Mouse (Mus musculus) splenic B cell, adult 2 months (primary cell): ENCODE results near the gene Agtpbp1.

Experiments used
- DNase-seq: peaks from one replicate; pipeline ENCODE4 v3.0.0-alpha.2; 2011; ENCODE audit warnings: low read depth, low spot score
- H3K27me3 ChIP-seq: 2 replicates; pipeline ENCODE4 v1.6.1; 2012; ENCODE audit warnings: mild to moderate bottlenecking, low read length, moderate library complexity, mixed read lengths; ENCODE audit not compliant: control insufficient read depth, poor library complexity, insufficient read depth, severe bottlenecking
- H3K36me3 ChIP-seq: 2 replicates; pipeline ENCODE4 v1.6.1; 2012; ENCODE audit warnings: mild to moderate bottlenecking, low read length, moderate library complexity, mixed read lengths; ENCODE audit not compliant: control insufficient read depth, poor library complexity, insufficient read depth, severe bottlenecking

The Agtpbp1 gene

DNA sequence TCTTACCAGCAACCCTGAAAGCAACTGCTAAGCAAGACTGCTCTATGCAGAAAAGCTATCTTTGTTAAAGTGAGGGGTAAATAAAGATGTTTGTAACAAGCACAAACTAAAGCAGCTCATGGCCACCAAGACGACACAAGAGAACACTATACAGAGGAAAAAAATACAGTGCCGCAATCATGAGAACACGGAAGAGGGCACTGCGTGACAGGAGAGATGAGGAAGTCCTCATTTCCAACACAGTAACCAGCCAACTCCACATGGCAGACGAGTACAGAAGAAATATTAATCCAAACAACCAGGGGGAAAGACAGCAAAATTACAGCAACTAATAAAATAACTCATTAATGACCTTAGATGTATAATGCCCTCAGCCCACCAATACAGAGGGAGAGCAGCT lies 115.3 kb downstream of the Agtpbp1 start:
- DNase-seq: no peak
- Histone ChIP-seq H3K36me3 (peaks cover 4% of the 10 kb centered on the region; the same call in 1 of the 2 replicates), H3K27me3 (no peaks in the 10 kb centered on the region)

DNA sequence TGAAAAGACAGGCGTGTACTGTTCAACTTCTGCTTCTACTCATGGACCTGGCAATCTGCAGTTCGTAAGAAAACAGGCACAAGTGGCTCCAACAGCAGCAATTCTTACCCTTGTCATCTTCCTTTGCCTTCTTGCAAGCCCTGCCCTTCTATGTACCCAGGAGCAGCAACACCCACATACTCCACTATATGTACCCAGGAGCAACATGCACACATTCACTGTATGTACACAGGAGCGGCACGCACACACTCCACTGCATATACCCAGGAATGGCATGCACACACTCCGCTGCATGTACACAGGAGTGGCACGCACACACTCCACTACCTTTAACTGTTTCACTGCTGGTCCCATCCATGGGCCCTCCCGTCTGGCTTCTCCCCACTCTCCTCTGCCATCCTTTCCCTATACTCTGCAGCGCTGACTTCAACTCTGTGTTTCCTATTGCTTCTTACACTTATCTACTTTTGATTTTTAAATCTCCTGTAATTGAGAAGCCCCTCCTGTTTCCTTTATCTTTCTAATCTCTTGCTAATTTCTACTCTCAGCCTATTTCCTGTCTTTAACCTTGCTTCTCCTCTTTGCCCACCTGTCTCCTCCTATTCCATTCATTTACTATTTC lies 116.7 kb downstream of the Agtpbp1 start:
- DNase-seq: no peak

DNA sequence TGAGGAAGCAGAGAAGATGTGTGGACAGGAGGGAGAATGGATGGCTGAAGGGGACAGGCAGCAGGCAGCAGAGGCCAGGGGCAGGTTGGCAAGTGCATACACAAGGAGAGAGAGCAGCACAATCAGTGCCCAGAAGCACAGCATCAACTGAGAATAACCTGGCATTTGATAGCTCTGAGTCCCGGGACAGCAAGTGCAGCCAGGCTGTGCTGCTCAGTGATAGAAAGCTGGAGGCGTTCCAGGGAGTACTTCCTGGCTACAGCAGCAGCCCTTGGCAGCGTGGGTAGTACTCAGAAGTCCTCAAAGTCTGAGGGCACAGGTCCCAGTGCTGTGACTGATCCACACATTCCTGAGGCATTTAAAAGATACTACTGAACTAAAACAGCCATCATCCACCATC lies 117.4 kb downstream of the Agtpbp1 start:
- DNase-seq: no peak
- H3K27me3 ChIP-seq: no peaks in the 10 kb centered on the region
- peaks cover 3% of the 10 kb centered on the region; the same call in 1 of the 2 replicates for H3K36me3 ChIP-seq

More for the DNA sequence above, 116.7 kb downstream of the Agtpbp1 start:
- peaks cover 3% of the 10 kb centered on the region; the same call in 1 of the 2 replicates for H3K36me3 ChIP-seq
- H3K27me3 ChIP-seq: no peaks in the 10 kb centered on the region

DNA sequence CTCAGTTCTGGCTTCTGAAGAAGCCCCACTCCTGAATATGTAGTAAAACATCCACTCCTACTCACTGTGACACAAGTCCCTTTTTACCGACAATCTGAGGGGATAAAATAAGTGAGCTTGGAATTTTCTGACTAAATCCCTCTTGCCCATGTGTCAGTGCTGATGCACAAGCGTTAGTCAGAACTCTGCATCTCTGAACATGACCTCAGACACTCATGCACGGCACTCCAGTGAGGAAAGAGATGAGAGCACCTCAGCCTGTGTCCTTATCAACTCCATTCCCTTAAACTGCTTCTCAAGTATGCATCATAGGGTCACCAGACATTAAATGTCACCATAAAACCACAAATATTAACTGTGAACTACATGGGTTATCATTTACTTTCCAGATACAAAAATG lies 124.1 kb downstream of the Agtpbp1 start:
- no peak for DNase-seq
- H3K27me3 ChIP-seq: no peaks in the 10 kb centered on the region
- peaks cover 3% of the 10 kb centered on the region; the same call in 1 of the 2 replicates for H3K36me3 ChIP-seq

DNA sequence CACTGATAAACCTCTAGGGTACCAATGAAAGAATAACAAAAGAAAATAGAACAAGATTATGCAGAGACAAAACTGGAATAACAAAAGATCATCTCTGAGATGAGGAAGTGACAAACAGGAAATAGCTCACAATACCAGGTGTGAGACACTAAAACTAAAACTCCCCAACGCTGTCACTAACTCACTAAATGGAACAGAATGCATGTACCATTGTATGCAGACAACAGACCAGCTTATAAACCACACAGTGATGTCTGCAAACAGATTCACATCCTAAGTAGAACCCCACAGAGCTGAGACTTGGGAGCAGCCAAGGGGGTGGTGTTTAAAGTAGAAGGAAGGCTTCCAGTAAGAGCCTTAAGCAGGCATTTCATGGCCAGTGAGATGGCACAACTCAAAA lies 128.8 kb downstream of the Agtpbp1 start:
- H3K36me3 ChIP-seq: no peaks in the 10 kb centered on the region; the same call in none of the 2 replicates
- H3K27me3 ChIP-seq: no peaks in the 10 kb centered on the region
- peak; percentile 45 for DNase-seq

DNA sequence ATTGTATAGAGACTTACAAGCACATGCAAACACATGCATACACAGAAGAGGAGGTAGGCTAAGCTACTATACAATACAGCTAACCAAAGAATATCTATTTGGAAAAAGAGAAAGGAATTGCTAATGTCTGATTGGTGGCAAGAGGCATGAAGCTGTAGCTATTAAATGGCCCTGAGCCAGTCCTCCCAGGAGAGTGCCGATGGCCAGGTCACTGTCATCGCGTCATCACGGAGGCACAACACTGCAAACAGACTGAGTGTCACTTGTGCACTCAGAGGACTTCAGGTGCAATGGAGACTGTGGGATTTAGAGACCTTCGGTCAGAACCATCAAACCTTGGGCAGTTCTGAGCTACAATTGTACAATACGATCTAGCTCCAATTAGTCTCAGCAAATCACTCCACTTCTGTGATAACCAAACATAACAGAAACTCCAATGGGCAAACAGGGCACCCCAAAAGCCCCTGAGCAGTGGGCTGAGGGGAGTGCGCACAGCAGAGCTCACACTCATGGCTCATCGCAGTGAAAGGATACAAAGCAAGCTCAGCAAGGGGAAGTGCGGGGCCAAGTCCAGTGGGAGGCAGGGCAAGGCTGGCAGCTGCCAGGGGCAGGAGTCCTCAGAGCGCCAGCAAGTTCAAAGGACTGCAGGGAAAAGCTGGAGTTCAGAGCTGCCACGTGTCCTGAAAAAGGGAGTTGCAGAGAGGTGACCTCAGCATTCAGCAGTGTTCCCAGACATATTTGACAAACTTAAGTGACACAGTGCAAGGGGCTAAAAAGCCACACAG lies 130.8 kb downstream of the Agtpbp1 start:
- Histone ChIP-seq H3K27me3 (no peaks in the 10 kb centered on the region), H3K36me3 (no peaks in the 10 kb centered on the region; the same call in 1 of the 2 replicates)
- DNase-seq: no peak

DNA sequence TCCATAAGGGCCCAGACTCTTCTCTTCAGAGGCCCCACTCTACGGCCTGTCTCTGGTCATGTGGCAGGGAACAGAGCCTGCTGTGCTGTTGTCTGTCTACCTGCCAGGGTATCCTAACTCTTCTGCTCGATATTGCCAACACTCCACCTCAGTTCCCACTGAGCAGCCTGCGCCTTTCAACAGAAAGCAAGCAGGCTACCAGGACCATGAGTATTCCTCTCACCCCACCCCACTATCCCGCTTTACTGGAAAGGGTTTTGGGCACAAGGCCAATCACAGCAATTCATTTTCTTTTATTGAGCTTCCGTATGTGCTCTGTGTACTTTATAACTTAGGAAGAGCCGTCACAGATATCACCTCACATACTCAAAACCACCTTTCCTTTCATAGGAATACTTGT lies 131.4 kb downstream of the Agtpbp1 start:
- no peak for DNase-seq
- H3K36me3 ChIP-seq: no peaks in the 10 kb centered on the region; the same call in 1 of the 2 replicates
- no peaks in the 10 kb centered on the region for H3K27me3 ChIP-seq

DNA sequence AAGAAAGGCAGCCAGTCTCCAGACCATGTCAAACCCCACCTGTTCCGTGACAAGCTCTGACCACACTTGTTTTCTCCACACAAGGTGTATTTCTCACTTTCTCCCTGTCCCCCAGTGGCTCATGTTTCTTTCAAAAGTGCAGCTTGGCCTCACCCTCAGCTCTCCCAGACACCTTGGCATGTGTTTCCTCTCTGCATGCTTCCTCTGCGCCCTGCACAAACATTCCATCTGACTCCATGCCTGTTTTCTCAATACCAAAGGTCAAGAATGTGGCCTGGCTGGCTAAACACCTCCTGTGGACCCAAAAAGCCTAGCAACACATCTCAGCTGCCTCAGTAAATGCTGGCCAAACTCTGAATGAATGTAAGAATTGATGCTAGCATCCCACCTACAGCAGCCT lies 132.0 kb downstream of the Agtpbp1 start:
- DNase-seq: no peak

DNA sequence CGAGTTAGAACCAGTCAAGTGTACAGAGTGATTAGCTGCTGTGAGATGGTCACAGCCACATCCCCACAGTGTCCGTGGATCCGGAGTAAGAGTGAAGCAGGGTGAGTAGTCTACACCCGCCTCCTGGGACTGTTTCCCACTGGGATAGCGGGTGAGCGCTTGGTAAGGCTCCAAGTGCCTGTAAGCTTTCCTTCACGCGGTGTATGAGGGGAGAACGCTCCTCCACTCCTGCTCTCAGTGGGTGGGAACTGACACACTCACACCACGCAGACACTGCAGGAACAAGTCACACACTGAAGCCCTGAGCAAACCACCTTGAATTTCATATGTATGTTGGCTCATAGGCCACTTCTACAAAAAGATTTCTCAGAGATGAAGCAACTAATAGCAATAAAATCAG lies 134.2 kb downstream of the Agtpbp1 start:
- H3K36me3 ChIP-seq: no peaks in the 10 kb centered on the region; the same call in 1 of the 2 replicates
- no peak for DNase-seq

More for the DNA sequence above, 132.0 kb downstream of the Agtpbp1 start:
- Histone ChIP-seq H3K27me3 (no peaks in the 10 kb centered on the region), H3K36me3 (no peaks in the 10 kb centered on the region; the same call in 1 of the 2 replicates)

DNA sequence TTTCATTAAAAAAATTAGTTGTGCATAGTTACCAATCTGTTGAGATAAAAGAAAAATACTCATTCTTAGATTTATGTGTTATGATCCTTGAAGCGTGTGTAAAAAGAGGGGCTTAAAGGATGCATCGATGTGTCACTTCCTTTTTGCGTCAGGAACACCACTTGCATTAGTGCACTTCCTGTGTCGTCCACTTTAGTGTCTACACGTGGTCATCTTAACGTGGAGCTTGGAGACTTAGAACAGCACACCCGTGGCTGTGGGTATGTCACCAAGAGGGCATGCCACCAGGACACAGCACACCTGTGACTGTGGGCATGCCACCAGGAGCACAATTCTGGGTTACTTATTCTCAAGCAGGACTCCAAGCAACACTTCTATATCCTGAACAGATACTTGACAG lies 137.9 kb downstream of the Agtpbp1 start:
- H3K36me3 ChIP-seq: no peaks in the 10 kb centered on the region
- DNase-seq: no peak
- no peaks in the 10 kb centered on the region for H3K27me3 ChIP-seq

More for the DNA sequence above, 134.2 kb downstream of the Agtpbp1 start:
- no peaks in the 10 kb centered on the region for H3K27me3 ChIP-seq

DNA sequence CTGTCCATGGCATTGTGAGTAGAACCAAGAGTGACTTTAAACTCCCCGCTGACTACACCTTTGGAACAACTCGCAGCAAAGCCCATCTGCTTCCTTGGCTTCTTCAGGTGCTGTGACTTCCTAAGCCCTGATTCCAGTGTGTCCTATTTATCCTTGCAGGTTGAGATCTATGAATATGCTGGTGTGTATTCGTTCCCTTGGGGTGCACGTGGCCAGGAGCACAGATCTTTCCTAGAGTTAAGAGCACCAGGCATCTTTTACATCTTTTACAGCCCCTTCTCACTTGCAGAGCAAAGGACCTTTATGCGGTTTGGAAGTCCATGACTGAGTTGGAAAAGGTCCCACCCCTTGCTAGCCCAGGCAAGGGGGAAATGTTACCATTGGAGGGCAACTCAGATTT lies 139.8 kb downstream of the Agtpbp1 start:
- DNase-seq: no peak
- Histone ChIP-seq H3K36me3 (no peaks in the 10 kb centered on the region), H3K27me3 (no peaks in the 10 kb centered on the region)

DNA sequence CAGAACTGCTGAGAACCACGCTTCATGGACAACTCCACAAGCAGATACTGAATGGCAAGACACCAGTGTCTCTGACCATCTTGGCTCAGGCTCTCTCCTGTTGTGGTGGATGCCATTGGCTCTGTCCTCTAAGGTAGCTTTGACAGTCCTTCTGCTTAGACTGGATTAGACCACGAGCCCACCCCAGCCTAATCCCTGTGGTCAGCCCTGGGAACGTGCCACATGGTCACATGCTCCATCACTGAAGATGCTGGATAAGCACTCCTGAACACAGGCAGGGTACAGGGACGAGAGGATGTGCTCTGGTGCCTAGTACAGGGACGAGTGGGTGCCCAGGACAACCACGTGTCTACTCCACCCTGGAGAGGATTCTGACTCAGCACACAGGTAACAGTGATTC lies 140.7 kb downstream of the Agtpbp1 start:
- H3K27me3 ChIP-seq: no peaks in the 10 kb centered on the region
- no peak for DNase-seq
- H3K36me3 ChIP-seq: no peaks in the 10 kb centered on the region

DNA sequence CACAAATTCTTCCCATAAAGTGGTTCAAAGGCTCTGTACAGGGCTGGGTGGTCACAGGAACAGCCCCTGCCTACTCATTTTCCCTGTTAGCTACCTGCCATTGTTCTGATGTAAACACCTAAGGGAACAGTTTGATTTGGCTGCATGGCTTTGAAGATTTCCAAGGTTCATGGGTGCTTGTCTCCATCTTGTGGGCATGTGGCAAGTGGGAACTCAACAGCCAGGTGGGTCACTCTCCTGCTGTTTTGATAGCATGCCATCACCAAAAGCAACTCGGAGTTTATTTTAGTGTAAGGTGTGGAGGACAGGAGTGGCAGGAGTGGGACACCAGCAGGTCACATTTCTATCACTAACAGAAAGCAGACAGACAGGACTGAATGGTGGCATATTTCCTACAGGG lies 145.3 kb downstream of the Agtpbp1 start:
- no peaks in the 10 kb centered on the region for H3K27me3 ChIP-seq

DNA sequence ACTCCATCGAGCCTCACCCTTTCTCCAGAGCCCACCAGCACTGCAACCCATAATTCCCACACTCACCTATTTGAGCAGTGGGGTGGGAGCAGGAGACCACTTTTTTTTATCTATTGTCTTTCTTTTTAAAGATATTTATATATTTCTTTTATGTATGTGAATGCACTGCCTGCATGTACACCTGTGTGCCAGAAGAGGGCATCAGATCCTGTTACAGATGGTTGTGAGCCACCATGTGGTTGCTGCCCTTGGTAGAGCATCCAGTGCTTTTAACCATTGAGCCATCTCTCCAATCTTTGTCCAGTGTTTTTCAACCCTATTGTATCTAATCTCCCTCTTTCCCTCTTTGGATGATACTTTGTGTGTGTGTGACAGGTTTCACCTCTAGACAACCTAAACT lies 150.5 kb downstream of the Agtpbp1 start:
- DNase-seq: no peak
- H3K27me3 ChIP-seq: no peaks in the 10 kb centered on the region
- no peaks in the 10 kb centered on the region for H3K36me3 ChIP-seq

More for the DNA sequence above, 145.3 kb downstream of the Agtpbp1 start:
- no peaks in the 10 kb centered on the region for H3K36me3 ChIP-seq
- no peak for DNase-seq

DNA sequence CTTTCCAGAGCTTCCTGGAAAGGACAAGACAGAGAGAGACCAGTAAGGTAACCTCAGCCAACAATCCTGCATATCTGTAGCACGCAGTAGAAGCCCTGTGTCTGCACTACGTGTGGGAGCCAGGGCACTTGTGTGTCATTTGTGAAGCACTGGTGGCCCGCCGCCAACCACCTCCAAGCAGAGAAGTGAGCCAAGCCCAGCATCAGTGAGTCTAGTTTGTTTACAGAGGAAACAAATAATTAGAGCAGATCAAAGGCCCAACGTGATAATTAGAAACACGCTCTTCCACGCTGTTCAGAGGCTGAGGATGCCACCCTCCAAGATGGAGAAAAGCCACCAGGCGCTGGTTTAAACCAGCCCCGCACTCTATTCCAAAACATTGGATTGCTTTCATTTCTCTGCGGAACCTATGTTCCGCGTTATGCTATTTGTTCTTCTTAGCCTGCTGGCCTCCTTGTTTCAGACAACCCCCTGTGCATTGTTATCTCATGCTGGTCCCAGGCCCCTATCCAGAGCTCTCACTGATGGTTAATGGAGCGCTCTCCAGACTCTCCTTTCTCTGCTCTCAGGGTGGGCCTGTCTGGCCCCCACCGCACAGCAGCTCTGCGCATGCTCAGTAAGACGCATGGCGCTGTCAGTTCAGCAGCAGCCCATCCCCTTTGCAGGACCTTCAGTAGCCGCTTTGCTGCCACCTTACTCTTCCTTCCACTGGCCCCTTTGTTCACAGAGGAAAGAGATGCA lies 153.7 kb downstream of the Agtpbp1 start:
- Histone ChIP-seq H3K27me3 (no peaks in the 10 kb centered on the region), H3K36me3 (no peaks in the 10 kb centered on the region)
- DNase-seq: no peak
